Mouse (Mus musculus) activated CD4-positive, CD25-positive, alpha-beta regulatory T cell (primary cell): ENCODE results near the gene H2bfm. TPM values are rescaled to one million over a fixed set of nuclear protein-coding genes. Genes with fewer than 3 reads are reported as not detected.

Source experiments
- polyA plus RNA-seq, 2 experiments: library from polyadenylated mRNA; unstranded; fragments of 100-300 nt; shearing (Covaris generic); gene quantifications; one replicate each; pipeline ENCODE4 v1.2.1; 2017

The H2bfm gene
- polyA plus RNA-seq, result not detected

GRCm38 (mm10) chrX:136927031-136927430, at the start of gene H2bfm:
Gene H2bfm, plus strand, starts transcription at chrX:136927325.

DNA sequence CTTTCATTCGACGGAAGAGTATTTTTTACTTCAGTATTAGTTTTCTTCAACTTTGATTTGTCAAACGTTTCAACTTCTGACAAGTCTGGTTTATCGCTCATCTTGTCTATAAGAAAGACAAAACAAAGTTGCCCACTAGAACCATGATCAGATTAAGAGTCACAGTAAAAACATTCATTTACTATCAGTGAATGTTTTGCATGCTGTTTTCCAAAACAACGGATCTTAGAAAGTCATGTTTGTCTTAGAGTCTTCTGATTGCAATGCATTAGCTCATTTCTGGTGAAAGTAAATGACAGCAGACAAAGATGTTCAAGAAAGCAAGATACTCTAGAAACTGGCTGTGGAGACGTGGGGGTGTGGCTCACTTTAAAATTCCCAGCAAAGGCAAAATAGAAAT, 48.3 kb downstream of the H2bfm start, which contains the start of gene Tmsb15b2:
Tmsb15b2 (minus strand) TSS at position 101 of the 400 bp plus-strand sequence.

DNA sequence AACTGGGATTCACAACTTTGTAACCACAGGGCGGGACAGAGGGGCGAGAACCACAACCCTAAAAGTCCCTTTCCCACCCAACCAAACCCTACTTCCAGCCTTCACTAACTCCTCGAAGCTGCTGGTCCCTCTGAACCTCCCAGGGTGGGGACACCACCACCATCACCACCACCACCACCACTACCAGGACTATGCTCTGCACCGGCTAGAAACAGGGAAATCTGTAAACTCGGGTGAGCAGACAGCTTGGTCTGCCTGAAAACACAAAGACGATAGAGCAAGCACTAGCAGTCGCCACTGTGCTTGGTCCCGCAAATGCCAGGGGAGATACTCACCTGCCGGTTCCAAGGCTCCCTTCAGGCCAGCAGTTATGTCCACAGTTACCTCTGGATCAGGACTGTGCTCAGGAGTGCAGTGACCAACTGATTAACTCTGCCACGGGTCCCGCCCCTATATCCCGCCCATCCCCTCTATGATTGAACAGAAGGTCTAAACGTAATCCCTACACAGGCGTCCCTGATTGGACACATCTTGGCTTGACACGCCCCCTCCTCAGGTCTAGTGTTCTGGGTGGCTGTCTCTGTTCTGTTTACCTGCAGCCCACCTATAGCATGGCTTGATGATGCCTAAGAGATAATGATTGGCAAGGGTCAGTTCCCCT, 49.4 kb downstream of the H2bfm start, which contains the start of the genes Tmsb15l and Tmsb15b1:
Tmsb15l (minus strand) TSS at position 446 of the 661 bp plus-strand sequence.
Tmsb15b1 (minus strand) TSS at position 451 of the 661 bp plus-strand sequence.

Other genes starting within 250 kb of the H2bfm start
- gene Tceal1, start 219.3 kb upstream of the H2bfm start, polyA plus RNA-seq, result under 1 TPM in 1 of 2 experiments, not detected in 1; 0.09 TPM
- gene Morf4l2, start 183.6 kb upstream of the H2bfm start, polyA plus RNA-seq, result 10 to 100 TPM; 79.5 to 99.9 TPM
- gene Glra4, start 147.2 kb upstream of the H2bfm start, polyA plus RNA-seq, result not detected
- gene Plp1, start 104.7 kb upstream of the H2bfm start, polyA plus RNA-seq, result 1 to 10 TPM; 1.1 to 1.2 TPM
- gene Rab9b, start 58.6 kb upstream of the H2bfm start, polyA plus RNA-seq, result not detected
- gene Tmsb15b2, start 48.2 kb downstream of the H2bfm start, polyA plus RNA-seq, result 10 to 100 TPM; 52.0 to 67.4 TPM
- gene Tmsb15l, start 49.5 kb downstream of the H2bfm start, polyA plus RNA-seq, result 1 to 10 TPM; 2.0 to 2.4 TPM
- gene Tmsb15b1, start 49.5 kb downstream of the H2bfm start, polyA plus RNA-seq, result 10 to 100 TPM; 31.1 to 36.3 TPM
- gene Zcchc18, start 65.8 kb downstream of the H2bfm start, polyA plus RNA-seq, result 10 to 100 TPM; 35.8 to 43.0 TPM
- gene Slc25a53, start 111.0 kb downstream of the H2bfm start, polyA plus RNA-seq, result 10 to 100 TPM in 1 of 2 experiments, 1 to 10 TPM in 1; 9.9 to 18.6 TPM
- 1 to 10 TPM; 4.2 to 5.0 TPM for gene Fam199x, start 122.3 kb downstream of the H2bfm start, polyA plus RNA-seq
- gene Esx1, start 194.8 kb downstream of the H2bfm start, polyA plus RNA-seq, result not detected